Mouse (Mus musculus) gastrocnemius, postnatal 36 days (tissue): ENCODE measurements around the gene Pitpnm1. TPM values are rescaled to one million over a fixed set of nuclear protein-coding genes. Genes with fewer than 3 reads are reported as not detected.

Source experiments
- DNase-seq, 2 experiments: peaks; one replicate each; pipeline ENCODE4 v3.0.0; 2022
- intact Hi-C: fragments of 180-260 bp; cut with DNase I; formaldehyde crosslinking; loops from one replicate; pipeline ENCODE4 v1.15.1; 2025
- total RNA-seq, 2 experiments: library from RNA; stranded (reverse); gene quantifications; 2 replicates each; pipeline ENCODE4 v1.2.3; 2021

Pitpnm1 gene
- total RNA-seq, 2 experiments from 2014 or later, result 3.8 to 4.0 TPM

DNA sequence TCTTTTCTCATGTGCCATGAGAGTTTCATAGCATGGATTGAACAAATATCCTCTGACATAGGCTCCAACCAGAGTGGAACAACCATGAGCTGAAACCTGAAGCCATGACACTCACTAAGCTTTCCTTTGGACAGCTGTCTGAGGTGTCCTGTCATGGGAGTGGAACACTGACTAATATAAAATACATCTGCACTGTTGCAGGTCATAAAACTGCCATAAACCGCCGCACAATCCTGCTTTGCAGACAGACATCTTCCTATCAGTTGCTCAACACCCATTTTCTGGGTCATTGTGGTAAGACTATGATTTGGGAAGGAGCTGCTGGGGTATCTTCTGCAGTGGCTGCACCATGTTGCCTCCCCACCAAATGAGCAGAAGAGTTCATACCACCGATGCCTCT, 7.0 kb upstream of the Pitpnm1 start:
- intact Hi-C loops, result no loop called here
- no peak for DNase-seq

DNA sequence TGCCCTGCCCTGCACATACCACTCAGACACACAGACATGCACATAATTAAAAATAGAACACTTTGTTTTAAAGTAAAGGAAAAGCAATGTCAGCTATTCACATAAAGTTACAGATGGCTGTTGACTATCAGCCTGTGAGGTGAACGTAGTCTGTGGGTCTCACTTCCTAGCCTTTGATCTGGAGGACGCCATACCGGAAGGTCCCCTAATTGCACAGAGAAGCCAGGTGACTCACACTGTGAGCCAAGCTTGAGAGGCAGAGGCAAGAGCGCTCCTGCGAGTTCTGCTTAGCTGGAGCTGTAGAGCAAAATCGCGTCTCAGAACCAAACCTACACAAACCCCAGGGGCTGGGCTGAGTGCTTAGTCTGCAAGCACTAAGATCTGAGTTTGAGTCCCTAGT, 6.0 kb upstream of the Pitpnm1 start:
- DNase-seq, result no peak
- intact Hi-C loops, result no loop called here

GRCm38 (mm10) chr19:4094348-4094747, 5.5 kb upstream of the Pitpnm1 start:
- intact Hi-C loops, result no loop called here
- DNase-seq, result no peak

GRCm38 (mm10) chr19:4094774-4095303, 5.0 kb upstream of the Pitpnm1 start:
- no peak for DNase-seq
- intact Hi-C loops, result loop anchor here (5.0 kb wide), 1 partner anchor 42 kb away; the partner anchor contains the start of gene Gpr152

DNA sequence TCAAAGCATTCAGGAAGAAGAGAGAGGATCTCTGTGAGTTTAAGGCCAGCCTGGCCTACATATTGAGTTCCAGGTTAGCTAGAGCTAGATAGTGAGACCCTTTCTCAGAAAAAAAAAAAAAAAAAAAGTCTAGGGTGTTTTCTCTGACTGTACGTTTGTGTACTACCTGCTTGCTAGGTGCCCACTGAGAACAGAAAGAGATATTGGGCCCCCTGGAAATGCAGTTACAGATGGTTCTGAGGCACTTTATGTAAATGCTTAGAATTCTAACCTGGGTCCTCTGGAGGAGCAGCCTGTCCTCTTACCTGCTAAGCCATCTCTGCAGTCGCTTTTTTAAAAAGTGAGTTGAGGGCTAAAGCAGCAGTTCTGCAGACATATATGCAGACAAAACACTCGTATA, 4.0 kb upstream of the Pitpnm1 start:
- intact Hi-C loops, result loop anchor here (5.0 kb wide), 1 partner anchor 41 kb away; the partner anchor contains the start of gene Gpr152

GRCm38 (mm10) chr19:4096642-4097440, 3.0 kb upstream of the Pitpnm1 start, which contains the start of gene Cdk2ap2:
TSS of gene Cdk2ap2 (plus strand) at chr19:4097182.
- intact Hi-C loops, result loop anchor here (5.0 kb wide), 1 partner anchor 40 kb away; the partner anchor contains the start of gene Gpr152
- DNase-seq, result peak; percentile 98 to 100

More for the DNA sequence above, 4.0 kb upstream of the Pitpnm1 start:
- DNase-seq, result no peak

GRCm38 (mm10) chr19:4097441-4097825, 2.4 kb upstream of the Pitpnm1 start:
- DNase-seq, result peak in 1 of 2 experiments; percentile 72
- intact Hi-C loops, result loop anchor here (5.0 kb wide), 1 partner anchor 40 kb away; the partner anchor contains the start of gene Gpr152

GRCm38 (mm10) chr19:4098426-4098825, 1.4 kb upstream of the Pitpnm1 start:
- intact Hi-C loops, result loop anchor here (2.0 to 5.0 kb wide), 2 partner anchors 39 to 130 kb away; partner anchors contain the start of gene Gpr152
- no peak for DNase-seq

GRCm38 (mm10) chr19:4099056-4099455, 742 bp upstream of the Pitpnm1 start:
- intact Hi-C loops, result loop anchor here (2.0 to 5.0 kb wide), 2 partner anchors 38 to 130 kb away; partner anchors contain the start of gene Gpr152
- DNase-seq, result peak; percentile 90

- DNase-seq, result no peak
- intact Hi-C loops, result no loop called here
Measured at GRCm38 (mm10) chr19:4100718-4101261, 992 bp downstream of the Pitpnm1 start.

DNA sequence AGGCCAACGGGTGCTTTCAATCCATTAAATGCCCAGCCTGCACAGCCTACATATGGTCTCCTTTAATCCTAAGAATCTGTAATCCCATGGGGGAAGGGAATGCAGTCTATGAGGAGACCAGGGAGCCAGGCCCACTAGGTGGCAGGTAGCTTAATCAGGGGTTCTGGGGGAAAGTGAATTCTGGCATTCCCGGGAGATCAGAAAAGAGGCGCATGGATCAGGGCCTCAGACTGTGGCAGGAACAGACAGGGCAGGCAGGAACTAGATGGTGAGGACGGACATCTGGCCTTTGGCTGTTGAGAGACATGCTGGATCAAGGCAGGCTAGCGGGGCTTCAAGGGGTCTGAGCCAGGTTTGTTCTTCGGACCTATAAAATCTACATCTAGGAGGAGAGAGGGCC, 1.7 kb downstream of the Pitpnm1 start:
- DNase-seq, result no peak
- intact Hi-C loops, result no loop called here

- DNase-seq, result no peak
- intact Hi-C loops, result no loop called here
Measured at GRCm38 (mm10) chr19:4102049-4102448, 2.3 kb downstream of the Pitpnm1 start.

DNA sequence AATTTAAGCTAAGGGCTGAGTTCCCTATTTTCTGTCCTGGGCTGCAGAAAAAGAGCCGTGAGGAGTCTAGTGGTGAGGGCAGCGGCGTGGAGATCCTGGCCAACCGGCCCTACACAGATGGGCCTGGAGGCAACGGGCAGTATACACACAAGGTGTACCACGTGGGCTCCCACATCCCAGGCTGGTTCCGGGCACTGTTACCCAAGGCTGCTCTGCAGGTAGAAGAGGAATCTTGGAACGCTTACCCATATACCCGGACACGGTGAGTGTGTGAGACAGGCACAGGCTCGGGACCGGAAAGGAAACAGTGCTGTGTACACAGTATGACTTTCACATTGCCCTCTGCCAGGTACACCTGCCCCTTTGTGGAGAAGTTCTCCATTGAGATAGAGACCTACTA, 2.8 kb downstream of the Pitpnm1 start:
- no peak for DNase-seq
- intact Hi-C loops, result no loop called here

DNA sequence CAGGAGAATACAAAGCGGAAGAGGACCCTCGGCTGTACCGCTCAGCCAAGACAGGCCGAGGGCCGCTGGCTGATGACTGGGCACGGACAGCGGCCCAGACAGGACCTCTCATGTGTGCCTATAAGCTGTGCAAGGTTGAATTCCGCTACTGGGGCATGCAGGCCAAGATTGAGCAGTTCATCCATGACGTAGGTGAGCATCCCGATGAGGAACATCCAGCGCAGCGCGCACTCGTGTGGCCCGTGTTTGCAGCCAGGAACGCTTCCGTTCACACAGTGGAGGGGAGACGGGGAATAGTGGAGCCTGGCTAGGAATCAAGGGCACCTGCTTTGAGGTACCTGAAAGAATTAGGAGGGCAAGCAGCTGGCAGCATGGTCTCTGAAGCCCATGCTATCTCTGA, 3.5 kb downstream of the Pitpnm1 start:
- no peak for DNase-seq
- intact Hi-C loops, result no loop called here

GRCm38 (mm10) chr19:4103792-4104191, 4.0 kb downstream of the Pitpnm1 start:
- intact Hi-C loops, result no loop called here
- DNase-seq, result no peak

- DNase-seq, result no peak
- intact Hi-C loops, result no loop called here
Measured at GRCm38 (mm10) chr19:4104675-4105194, 4.9 kb downstream of the Pitpnm1 start.

- DNase-seq, result no peak
- intact Hi-C loops, result no loop called here
Measured at GRCm38 (mm10) chr19:4106654-4107053, 6.9 kb downstream of the Pitpnm1 start.

DNA sequence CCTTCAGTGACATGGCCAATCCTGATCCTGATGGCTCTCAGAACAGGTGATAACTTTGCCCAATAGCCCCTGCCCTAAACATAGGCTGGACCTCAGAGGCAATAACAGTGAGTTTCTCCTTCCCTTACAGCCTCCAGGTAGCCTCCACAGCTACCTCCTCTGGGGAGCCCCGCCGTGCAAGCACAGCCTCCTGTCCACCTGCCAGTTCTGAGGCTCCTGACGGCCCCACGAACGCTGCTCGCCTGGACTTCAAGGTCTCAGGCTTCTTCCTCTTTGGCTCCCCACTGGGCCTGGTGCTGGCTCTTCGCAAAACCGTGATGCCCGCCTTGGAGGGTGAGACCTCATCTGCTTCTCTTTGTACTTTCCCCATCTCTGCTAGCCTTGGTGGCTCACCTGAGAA, 8.7 kb downstream of the Pitpnm1 start:
- intact Hi-C loops, result no loop called here
- DNase-seq, result no peak

GRCm38 (mm10) chr19:4112063-4112960, 12.5 kb downstream of the Pitpnm1 start:
- DNase-seq, result no peak
- intact Hi-C loops, result no loop called here

DNA sequence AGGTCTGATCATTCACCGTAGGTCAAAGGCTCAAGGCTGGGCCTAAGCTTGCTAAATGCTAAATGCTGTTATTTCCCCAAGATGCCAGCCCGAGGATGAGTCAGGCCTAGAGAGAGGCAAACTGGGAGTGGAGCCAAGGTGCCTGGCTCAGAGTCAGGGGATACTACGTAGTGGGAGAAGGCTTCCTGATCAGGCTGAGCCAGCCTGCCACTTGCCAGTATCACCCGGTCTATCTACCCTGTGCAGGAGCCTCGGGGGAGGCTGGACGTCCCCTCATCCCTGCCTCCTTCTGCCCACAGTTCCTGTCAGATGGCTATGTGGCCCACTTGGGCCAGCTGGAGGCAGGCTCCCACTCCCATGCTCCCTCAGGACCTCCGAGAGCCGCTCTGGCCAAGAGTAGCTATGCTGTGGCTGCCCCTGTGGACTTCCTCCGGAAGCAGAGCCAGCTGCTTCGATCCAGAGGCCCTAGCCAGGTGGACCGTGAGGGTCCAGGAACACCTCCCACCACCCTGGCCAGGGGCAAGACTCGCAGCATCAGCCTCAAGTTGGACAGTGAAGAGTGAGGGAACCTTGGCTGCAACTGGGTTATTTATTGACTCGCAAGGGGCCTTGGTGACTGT, 13.5 kb downstream of the Pitpnm1 start:
- intact Hi-C loops, result no loop called here
- peak; percentile 79 to 80 for DNase-seq
